Mouse (Mus musculus): ENCODE results near the gene Eif2ak2. TPM values are rescaled to one million over a fixed set of nuclear protein-coding genes. Genes with fewer than 3 reads are reported as not detected.

Eif2ak2 gene
- polyA plus RNA-seq (2021; fragmentation: Nextera tagmentation), result 2.4 and 3.2 TPM in 2 replicates
- long read RNA-seq, experiment 1, result 0 reads
- long read RNA-seq, experiment 2, partial matches to known transcripts, result 1 of 4 reads
- long read RNA-seq, experiment 2, other reads (novel, unspliced or antisense), result 3 of 4 reads

GRCm38 (mm10) chr17:78882401-78883112, at the start of gene Eif2ak2:
Gene Eif2ak2, minus strand, starts transcription at chr17:78882573.

GRCm38 (mm10) chr17:78916369-78916813, 34.0 kb upstream of the Eif2ak2 start, which contains the start of gene Cebpzos:
Gene Cebpzos, plus strand, starts transcription at chr17:78916500.

GRCm38 (mm10) chr17:78906892-78907291, 24.5 kb upstream of the Eif2ak2 start, which contains the start of gene Sult6b1:
Gene Sult6b1, minus strand, starts transcription at chr17:78906992.

GRCm38 (mm10) chr17:78834856-78835835, 47.2 kb downstream of the Eif2ak2 start, which contains the start of the genes Heatr5b and Gpatch11:
Gene Heatr5b, minus strand, starts transcription at chr17:78835364.
Gene Gpatch11, plus strand, starts transcription at chr17:78835567.

Other genes with a start within 250 kb of the Eif2ak2 start
- gene Strn, start 145.4 kb downstream of the Eif2ak2 start, polyA plus RNA-seq (2021; fragmentation: Nextera tagmentation), result 8.0 and 10.5 TPM in 2 replicates
- gene Heatr5b, start 47.2 kb downstream of the Eif2ak2 start, polyA plus RNA-seq (2021; fragmentation: Nextera tagmentation), result 7.6 and 7.9 TPM in 2 replicates
- 46.9 and 54.1 TPM in 2 replicates for gene Gpatch11, start 47.0 kb downstream of the Eif2ak2 start, polyA plus RNA-seq (2021; fragmentation: Nextera tagmentation)
- gene Sult6b1, start 24.4 kb upstream of the Eif2ak2 start, polyA plus RNA-seq (2021; fragmentation: Nextera tagmentation), result not detected in 2 replicates
- gene Cebpzos, start 33.9 kb upstream of the Eif2ak2 start, polyA plus RNA-seq (2021; fragmentation: Nextera tagmentation), result 178 and 180 TPM in 2 replicates
- gene Cebpz, start 54.5 kb upstream of the Eif2ak2 start, polyA plus RNA-seq (2021; fragmentation: Nextera tagmentation), result 32.6 and 36.2 TPM in 2 replicates
- gene Ndufaf7, start 54.6 kb upstream of the Eif2ak2 start, polyA plus RNA-seq (2021; fragmentation: Nextera tagmentation), result 82.2 and 87.4 TPM in 2 replicates
- 2.8 and 3.3 TPM in 2 replicates for gene Prkd3, start 138.2 kb upstream of the Eif2ak2 start, polyA plus RNA-seq (2021; fragmentation: Nextera tagmentation)
- 12.4 and 16.2 TPM in 2 replicates for gene Qpct, start 169.3 kb upstream of the Eif2ak2 start, polyA plus RNA-seq (2021; fragmentation: Nextera tagmentation)

Data from left cerebral cortex, adult 6 months (tissue).